Mouse (Mus musculus) spleen, postnatal 14 days (tissue): ENCODE results near the gene Nfatc4.

Experiments
- DNase-seq, 2 experiments: peaks; one replicate each; pipeline ENCODE4 v3.0.0; 2021 to 2022; ENCODE audit warnings: low spot score in 2 of 2

The Nfatc4 gene

DNA sequence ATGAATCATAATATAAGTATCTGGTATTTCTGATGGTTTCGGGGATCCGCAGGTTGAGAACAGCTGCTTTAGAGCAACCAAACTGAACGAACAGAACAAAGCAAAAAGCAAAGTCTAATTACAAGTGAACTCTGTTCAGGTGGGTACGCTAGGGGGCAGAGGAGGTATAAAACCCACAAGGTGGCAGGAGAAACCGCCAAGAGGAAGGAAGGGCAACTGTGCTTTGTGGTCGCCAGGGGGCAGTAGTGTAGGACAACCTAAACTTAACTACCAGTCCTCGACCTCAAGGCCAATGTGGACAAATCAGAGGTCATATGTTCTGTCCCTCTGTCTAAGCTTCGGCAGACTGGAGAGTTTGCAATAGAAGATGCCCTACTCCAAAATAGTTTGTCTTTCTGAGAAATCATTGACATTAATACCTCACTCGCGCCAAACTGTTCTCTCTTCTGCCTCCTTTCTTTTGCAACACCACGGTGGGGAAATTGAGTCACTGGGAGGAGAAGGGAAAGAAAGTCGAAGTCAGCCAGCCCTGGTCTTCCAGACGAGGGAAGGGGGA is 431 bp upstream of the Nfatc4 start:
- peak in 1 of 2 experiments; percentile 62 for DNase-seq

DNA sequence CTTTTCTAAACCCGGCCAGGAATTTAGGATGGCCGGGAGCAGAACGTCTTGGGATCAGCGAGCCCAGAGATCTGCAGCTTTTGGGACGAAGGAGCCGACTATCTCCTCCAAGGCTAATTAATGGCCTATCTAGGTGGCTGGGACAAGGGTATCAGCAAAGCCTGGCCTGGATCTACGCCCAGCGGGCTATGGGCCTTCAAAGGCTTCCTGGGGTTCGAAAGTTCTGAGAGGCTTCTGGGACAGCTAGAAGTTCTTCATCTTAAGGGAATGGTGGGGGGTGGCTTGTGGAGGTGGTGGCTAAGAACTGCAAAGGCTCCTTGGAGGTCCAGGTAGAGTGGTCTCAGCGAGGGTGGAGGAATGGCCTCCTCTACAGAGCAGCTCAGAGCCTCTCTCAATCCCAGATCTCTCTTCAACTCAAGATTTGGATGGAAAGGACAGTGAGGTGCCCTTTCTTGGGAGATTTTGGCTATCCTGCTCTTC is 1.1 kb downstream of the Nfatc4 start:
- no peak for DNase-seq

DNA sequence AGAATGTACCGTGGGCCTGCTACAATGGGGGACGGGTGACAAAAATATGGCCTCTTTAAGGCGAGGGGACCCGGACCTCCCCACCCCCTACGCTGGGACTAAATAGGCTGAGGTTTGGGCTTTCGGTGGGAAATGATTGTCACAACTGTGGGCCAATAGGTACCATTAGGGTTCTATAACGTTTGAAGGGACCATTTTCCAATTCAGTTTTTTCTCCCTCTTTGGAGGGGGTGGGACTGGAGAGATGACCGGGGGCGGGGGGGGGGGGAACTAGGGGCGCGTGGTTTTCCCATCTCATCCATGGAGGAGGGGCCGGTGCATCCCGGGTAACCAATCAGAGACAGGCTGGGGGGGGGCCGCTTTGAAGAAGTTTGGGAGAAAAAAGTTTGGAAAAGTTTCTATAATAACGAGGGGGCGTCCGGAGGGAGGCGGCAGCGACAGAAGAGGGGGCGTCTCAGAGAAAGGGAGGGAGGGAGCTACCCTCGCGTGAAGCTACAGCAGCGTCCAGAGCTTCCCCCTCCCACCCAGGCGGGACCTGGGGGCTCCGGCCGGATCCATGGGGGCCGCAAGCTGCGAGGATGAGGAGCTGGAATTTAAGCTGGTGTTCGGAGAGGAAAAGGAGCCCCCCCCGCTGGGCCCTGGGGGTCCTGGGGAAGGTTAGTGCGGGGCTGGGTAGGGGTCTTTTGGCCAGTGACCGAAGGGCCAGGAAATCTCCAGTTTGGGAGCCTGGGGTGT is 1.7 kb downstream of the Nfatc4 start:
- no peak for DNase-seq

DNA sequence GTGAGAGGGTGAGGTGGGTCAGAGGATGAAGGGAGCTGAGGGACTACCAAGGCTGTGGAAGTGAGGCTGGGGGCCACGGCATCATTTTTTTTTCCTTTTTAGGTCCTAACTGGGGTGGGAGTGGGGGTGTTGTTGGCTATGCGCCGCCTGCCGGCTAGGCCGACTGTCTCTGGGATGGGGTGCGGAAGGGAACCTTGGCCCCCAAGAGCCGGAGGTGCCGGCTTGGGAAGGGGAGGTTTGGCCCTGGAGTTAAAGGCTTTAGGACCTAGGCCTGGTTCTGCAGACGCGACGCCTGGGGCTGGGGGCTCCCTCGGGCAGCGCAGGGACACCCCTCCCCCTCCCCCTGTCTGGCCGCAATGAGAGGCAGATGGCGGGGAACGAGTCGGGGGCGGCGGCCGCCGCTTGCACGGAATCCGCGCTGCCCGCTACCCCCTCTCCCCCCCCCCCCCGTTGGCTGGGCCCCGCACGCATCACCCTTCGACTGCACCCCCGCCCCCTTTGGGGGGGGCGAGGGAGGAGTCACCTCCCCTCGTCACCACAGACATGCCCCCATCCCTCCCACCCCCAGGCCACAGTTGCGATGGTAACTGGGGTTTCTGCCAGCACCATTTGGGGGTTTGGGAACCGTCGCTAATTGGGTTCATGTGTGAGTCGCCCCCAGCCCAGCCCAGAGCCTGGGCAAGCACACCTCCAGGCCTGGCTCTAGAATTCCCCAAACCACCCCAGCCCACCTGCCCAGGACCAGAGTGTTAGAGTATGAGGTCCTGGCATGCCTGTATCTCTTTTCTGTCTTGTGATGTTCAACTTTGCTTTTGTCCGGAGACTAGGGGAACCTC is 2.5 kb downstream of the Nfatc4 start:
- no peak for DNase-seq

DNA sequence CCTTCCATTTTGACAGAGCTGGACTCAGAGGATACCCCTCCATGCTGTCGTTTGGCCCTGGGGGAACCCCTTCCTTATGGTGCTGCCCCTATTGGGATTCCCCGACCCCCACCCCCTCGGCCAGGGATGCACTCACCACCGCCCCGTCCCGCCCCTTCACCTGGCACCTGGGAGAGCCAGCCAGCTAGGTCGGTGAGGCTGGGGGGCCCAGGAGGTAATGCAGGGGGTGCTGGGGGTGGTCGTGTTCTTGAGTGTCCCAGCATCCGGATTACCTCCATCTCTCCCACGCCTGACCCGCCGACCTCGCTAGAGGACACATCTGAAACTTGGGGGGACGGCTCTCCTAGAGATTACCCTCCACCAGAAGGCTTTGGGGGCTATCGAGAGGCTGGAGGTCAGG is 3.2 kb downstream of the Nfatc4 start:
- DNase-seq: no peak

DNA sequence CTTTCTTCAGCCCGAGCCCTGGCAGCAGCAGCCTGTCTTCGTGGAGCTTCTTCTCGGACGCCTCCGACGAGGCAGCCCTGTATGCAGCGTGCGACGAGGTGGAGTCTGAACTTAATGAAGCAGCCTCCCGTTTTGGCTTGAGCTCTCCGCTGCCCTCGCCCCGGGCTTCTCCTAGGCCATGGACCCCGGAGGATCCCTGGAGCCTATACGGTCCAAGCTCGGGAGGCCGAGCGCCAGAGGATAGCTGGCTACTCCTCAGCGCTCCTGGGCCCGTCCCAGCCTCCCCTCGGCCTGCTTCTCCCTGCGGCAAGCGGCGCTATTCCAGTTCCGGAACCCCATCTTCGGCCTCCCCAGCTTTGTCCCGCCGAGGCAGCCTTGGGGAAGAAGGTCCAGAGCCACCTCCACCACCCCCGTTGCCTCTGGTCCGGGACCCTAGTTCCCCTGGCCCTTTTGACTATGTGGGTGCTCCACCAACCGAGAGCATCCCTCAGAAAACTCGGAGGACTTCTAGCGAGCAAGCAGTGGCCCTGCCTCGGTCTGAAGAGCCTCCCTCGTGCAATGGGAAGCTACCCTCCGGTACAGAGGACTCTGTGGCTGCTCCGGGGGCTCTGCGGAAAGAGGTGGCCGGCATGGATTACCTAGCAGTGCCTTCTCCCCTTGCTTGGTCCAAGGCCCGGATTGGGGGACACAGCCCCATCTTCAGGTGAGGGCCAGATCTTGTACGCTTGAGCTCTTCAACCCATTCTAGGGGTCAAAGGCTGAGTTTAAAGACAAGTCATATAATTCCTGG is 3.8 kb downstream of the Nfatc4 start:
- no peak for DNase-seq

DNA sequence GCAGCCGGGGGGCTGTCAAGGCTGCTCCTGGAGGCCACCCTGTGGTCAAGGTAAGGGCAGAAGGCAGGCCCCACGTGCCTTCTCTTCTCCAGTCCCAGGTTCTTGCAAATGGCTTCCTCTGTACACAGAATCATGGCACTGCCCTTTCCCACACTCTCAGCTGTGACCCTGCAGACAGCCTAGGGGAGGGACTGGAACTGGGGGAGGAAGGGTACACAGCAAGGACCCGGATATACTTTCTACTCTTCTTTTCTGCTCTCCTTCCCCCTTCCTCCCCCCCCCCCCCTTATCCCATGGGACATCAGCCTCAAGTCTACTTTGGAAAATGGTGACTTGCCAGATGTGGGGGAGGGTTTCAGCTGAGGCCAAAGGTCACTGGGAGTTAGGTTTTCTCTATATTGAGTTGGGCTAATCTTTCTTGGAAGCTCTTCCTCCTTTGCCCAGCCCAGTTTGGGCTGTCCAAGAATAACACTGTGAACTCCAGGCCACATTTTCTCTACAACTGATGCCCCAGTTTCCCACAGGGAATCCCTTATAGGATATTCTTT is 5.8 kb downstream of the Nfatc4 start:
- no peak for DNase-seq

DNA sequence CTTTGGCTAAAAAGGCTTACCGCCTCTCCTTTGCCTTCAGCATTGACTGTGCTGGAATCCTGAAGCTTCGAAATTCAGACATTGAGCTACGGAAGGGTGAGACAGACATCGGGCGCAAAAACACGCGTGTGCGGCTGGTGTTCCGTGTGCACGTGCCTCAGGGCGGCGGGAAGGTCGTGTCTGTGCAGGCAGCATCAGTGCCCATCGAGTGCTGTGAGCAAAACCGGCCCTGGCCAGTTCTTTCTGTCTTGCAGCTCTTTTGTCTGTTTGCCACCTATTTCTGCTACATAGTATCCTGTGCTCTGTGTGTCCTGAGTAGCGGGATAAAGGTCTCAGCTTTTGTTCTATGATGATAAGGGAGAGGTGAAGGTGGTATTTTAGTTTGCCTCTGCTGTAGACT is 6.9 kb downstream of the Nfatc4 start:
- no peak for DNase-seq

DNA sequence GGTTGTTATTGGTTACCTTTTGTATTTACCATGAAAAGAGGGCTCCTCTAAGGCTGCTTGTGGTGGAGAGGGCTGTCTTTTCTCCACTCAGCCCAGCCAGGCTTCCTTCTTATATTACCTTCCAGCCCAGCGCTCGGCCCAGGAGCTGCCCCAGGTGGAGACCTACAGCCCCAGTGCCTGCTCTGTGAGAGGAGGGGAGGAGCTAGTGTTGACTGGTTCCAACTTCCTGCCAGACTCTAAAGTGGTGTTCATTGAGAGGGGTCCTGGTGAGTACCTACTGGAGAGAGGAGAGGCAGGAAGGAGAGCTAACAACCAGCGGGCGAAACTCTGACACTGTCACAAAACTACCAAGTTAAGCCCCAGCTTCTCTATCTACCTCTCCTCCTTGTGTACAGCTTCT is 7.4 kb downstream of the Nfatc4 start:
- DNase-seq: no peak

DNA sequence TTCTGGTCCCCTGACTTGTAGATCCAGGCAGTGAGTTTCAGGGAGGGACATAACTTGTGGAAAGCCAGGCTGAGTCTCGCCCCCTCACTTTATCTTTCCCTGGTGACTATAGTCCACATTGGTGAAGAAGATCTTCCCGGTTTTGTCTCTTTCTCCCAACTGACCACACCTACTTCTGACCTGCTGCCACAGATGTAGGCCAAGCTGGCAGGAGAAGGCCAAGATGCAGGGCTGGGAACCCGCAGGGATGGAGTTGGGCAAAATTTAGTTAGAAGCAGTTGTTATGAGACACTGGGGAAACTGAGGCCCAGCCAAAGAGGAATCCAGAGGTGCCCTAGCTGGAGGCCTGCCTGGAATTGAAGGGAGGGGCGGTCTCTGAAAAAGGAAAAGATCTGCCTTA is 10.2 kb downstream of the Nfatc4 start:
- DNase-seq: no peak

DNA sequence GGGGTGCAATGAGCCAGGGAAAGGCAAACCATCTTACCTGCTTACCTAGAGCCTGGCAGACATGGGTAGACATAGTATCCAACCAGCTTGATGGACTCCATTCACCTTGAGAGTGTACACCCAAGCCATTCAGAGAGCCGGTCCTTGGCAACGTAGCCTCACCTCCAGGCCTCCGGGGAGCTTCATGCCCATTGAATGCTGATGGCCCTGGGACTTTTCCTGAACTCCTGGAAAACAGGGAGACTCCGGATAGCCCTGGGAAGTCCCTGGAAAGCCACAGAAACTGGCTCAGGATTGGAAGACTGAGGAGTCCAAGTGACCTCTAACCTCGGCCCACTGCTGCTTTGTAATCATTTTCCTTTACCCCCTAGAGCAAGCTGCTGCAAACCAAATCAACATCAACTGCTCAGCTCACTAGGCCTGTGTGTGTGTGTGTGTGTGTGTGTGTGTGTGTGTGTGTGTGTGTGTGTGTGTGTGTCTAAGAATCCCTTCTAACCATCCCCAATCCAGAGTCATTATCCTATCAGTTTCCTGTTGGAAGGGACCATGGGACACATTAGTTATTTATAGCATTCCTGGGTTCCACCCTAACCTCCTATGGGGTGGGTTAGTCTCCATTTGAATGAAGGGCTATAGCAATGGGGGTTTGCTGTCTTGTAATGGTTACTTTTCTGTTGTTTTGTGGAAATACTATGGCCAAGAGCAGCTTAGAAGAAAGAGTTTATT is 12.0 kb downstream of the Nfatc4 start:
- no peak for DNase-seq

DNA sequence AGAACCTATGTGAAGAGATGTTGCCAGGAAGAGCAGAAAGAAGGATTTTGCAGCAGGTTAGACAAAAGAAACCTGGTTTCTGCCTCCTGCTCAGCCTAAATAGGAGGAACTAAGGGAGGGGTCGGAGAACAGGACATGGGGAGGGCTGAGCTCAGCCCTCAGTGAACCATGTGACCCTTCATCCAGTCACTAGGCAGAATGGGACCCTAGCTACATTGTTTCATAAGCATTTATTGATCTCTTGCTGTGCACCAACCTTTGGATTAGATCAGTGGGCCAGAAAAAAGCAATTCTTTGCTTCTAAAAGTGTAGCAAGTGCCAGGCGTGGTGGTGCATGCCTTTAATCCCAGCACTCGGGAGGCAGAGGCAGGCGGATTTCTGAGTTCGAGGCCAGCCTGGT is 15.4 kb downstream of the Nfatc4 start:
- DNase-seq: no peak

DNA sequence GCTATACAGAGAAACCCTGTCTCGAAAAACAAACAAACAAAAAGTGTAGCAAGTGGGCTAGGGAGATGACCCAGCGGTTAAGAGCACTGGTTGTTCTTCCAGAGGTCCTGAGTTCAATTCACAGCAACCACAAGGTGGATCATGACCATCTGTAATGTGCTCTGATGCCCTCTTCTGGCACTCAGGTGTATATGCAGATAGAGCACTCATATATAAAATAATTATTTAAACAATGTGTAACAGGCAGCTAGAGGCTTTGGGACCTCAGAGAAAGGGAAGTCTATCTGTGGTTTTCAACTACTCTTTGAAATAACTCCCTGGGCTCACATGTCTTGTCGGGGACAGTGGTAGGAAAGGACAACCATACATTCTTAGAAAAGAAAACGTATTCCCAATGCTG is 15.8 kb downstream of the Nfatc4 start:
- DNase-seq: no peak

DNA sequence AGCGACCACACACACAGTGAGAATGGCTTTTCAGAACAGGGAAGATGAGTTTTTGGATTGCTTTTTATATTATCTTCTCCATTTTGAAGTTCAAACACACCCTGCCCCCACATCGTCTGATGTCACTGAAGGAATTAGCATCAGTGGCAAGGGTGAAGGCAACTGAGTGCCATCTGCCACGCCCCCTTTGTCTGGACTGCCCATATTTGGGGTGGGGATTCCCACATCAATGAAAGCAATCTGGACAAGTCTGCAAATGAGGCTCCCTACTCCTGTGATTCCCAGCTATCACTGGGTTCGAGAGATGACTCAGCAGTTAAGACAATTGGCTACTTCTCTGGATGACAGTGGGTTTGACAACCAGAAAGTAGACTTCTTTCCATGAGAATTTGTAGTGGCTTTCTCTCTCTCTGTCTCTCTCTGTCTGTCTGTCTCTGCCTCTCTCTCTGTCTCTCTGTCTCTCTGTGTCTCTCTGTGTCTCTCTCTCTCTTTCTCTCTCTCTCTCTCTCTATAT is 18.0 kb downstream of the Nfatc4 start:
- no peak for DNase-seq

DNA sequence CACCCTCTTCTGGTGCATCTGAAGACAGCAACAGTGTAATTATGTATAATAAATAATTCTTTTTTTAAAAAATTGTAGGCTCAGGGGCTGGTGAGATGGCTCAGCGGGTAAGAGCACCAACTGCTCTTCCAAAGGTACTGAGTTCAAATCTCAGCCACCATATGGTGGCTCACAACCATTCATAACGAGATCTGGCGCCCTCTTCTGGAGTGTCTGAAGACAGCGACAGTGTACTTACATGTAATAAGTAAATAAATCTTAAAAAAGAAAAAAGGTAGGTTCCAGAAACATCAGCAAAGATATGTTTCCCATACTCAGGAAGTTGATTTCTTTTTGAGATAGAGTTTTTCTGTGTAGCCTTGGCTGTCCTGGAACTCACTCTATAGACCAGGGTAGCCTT is 19.9 kb downstream of the Nfatc4 start:
- no peak for DNase-seq

DNA sequence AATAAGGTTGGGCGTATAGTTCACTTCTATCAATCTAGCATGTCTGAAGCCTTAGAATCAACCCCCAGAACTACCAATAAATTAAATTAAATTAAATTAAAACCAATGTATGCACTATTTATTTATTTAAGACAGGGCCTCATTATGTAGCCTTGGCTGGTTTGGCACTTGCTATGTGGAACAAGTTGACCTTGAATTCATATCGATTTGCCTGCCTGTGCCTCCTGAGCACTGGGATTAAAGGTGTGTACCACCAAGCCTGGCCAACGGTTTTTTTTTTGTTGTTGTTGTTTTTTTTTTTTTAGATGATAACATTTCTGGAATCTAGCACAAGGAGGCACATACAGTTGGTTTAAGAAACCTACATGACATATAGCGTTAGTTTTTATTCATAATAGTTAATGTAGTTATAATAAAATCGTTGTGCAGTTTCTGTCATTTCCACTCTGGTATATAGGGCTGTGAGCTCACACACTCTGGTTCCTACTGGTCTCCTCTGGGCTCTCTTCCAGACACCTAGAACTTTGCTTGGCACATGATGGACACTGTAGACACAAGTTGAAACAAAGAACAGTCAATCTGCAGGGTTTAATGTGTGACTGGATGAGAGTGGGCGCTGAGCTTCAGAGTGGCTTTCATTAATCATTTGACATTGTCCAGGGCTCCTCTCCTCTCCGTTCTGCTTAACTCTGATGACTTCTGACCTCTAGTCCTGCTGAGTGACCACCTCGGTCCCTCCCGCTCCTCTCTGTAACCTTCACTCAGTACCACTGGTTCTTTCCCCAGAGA is 22.8 kb downstream of the Nfatc4 start:
- no peak for DNase-seq

DNA sequence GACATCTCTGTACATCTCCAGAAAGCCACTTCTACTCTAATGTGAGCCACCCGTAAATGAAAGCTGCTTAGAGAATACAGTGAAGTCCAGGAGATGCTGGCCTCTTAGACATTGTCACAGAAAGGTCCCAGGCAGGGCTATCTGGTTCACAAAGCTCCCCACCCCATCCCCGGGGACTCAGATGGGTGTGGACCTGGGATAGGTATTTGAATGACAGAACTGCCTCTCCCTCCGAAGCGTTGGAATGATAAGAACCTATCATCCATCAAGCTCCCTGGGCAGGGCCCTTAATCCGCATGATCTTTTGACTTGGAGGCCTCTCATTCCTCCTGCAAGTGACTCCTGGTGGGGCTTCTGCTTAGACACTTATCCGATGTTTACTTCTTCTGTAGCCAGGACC is 27.9 kb downstream of the Nfatc4 start:
- DNase-seq: no peak

DNA sequence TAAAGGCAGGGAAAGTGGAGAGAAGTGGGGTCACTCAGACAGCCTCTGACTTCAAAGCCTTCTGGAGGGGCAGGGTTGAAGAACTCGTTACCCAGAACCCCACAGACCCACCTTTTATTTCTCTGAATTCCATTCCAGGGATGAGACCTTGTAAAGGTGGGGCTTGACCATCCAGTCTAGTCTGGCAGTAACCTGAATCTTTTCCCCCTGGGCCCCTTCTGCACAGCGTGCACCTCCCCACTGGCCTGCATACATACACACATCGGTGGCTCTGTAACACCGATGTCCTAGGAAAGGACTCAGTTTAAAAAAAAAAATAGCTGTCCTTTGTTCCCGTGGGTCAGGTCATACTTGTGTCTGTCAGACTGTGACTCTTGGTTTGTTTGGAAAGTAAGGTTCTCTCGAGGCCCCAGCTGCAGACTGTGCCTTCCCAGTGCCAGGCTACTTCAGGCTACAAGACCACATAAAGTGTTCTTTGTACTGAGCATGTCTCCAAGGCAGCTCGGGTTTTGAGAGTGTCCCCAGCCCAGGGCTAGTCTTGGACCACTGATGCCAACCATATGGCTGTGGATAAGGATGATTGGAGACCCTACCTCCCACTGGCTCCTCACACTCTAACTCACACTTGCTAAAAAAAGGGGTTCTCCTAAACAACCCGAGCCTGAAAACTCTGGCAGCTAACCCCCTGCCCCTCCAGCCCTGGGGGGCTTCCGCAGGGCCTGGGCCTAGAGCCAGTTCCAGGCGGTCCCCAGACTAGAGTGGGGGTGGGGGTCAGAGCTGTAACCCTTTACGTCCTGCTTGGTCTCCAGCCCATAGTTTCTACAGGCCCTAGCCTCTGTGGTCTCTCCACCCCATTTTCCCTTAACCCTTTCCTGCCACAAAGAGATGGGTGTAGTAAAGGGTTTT is 30.0 kb downstream of the Nfatc4 start:
- DNase-seq: no peak
